Mouse (Mus musculus): ENCODE measurements around the gene Kdm2b. TPM values are rescaled to one million over a fixed set of nuclear protein-coding genes. Genes with fewer than 3 reads are reported as not detected.

The Kdm2b gene
- total RNA-seq, 1 experiment = 68.6 TPM

GRCm38 (mm10) chr5:122898153-122898552 lies 91.5 kb downstream of the Kdm2b start:
- Histone ChIP-seq H3K27ac (ENCODE audit: insufficient read depth, low read depth, low read length, poor library complexity, severe bottlenecking) (no peak overlapping the region), H3K36me3 (ENCODE audit: control insufficient read depth, insufficient read depth, low read length, poor library complexity, severe bottlenecking) (no peaks in the 10 kb centered on the region), H3K9ac (ENCODE audit: insufficient read depth, low read depth, low read length, poor library complexity, severe bottlenecking) (no peak overlapping the region), H3K9me3 (ENCODE audit: control insufficient read depth, insufficient read depth, low read depth, low read length) (no peaks in the 10 kb centered on the region), H3K4me3 (ENCODE audit: insufficient read depth in 1 of 2, low read depth in 1 of 2, low read length in 2 of 2, poor library complexity in 1 of 2, severe bottlenecking in 1 of 2) (no peak overlapping the region), H3K4me1 (ENCODE audit: control insufficient read depth in 2 of 2, insufficient read depth in 2 of 2, low read length in 2 of 2, poor library complexity in 1 of 2) (no peaks in the 10 kb centered on the region)
- no peak for TF ChIP-seq ZNF384 (IDR thresholded peaks at IDR 0.05; ENCODE audit: low read depth, low read length)
- TF ChIP-seq CHD2 (IDR thresholded peaks at IDR 0.05; ENCODE audit: low read depth, low read length) = no peak
- TF ChIP-seq HCFC1 (IDR thresholded peaks at IDR 0.05; ENCODE audit: borderline replicate concordance, insufficient read depth, low read length) = no peak
- TF ChIP-seq MAFK (IDR thresholded peaks at IDR 0.05; ENCODE audit: insufficient read depth, low read depth, low read length) = no peak
- no peak for TF ChIP-seq ZC3H11A (IDR thresholded peaks at IDR 0.05; ENCODE audit: borderline replicate concordance, low read depth, low read length)
- no peak for DNase-seq (ENCODE audit: low read depth, low spot score)
- in situ Hi-C loops (cut with MboI; ENCODE audit: low sequenced_read_pairs in 2 of 2, unreplicated experiment in 2 of 2) = no loop called here

GRCm38 (mm10) chr5:122894821-122895220 lies 94.8 kb downstream of the Kdm2b start:
- in situ Hi-C loops (cut with MboI; ENCODE audit: low sequenced_read_pairs in 2 of 2, unreplicated experiment in 2 of 2) = no loop called here
- no peak for DNase-seq (ENCODE audit: low read depth, low spot score)
- H3K36me3 ChIP-seq (ENCODE audit: control insufficient read depth, insufficient read depth, low read length, poor library complexity, severe bottlenecking) = no peaks in the 10 kb centered on the region
- TF ChIP-seq CHD2 (IDR thresholded peaks at IDR 0.05; ENCODE audit: low read depth, low read length) (no peak), MAFK (IDR thresholded peaks at IDR 0.05; ENCODE audit: insufficient read depth, low read depth, low read length) (no peak), ZC3H11A (IDR thresholded peaks at IDR 0.05; ENCODE audit: borderline replicate concordance, low read depth, low read length) (no peak), HCFC1 (IDR thresholded peaks at IDR 0.05; ENCODE audit: borderline replicate concordance, insufficient read depth, low read length) (no peak), ZNF384 (IDR thresholded peaks at IDR 0.05; ENCODE audit: low read depth, low read length) (no peak)
- peaks cover 2 to 4% of the 10 kb centered on the region in 2 experiments; a peak in 3 of 4 replicates for H3K4me1 ChIP-seq (ENCODE audit: control insufficient read depth in 2 of 2, insufficient read depth in 2 of 2, low read length in 2 of 2, poor library complexity in 1 of 2)
- no peak overlapping the region for H3K4me3 ChIP-seq (ENCODE audit: insufficient read depth in 1 of 2, low read depth in 1 of 2, low read length in 2 of 2, poor library complexity in 1 of 2, severe bottlenecking in 1 of 2)
- no peak overlapping the region for H3K9ac ChIP-seq (ENCODE audit: insufficient read depth, low read depth, low read length, poor library complexity, severe bottlenecking)
- H3K9me3 ChIP-seq (ENCODE audit: control insufficient read depth, insufficient read depth, low read depth, low read length) = no peaks in the 10 kb centered on the region
- H3K27ac ChIP-seq (ENCODE audit: insufficient read depth, low read depth, low read length, poor library complexity, severe bottlenecking) = no peak overlapping the region

- Histone ChIP-seq H3K36me3 (ENCODE audit: control insufficient read depth, insufficient read depth, low read length, poor library complexity, severe bottlenecking) (no peaks in the 10 kb centered on the region), H3K4me3 (ENCODE audit: insufficient read depth in 1 of 2, low read depth in 1 of 2, low read length in 2 of 2, poor library complexity in 1 of 2, severe bottlenecking in 1 of 2) (no peak overlapping the region), H3K9ac (ENCODE audit: insufficient read depth, low read depth, low read length, poor library complexity, severe bottlenecking) (no peak overlapping the region), H3K27ac (ENCODE audit: insufficient read depth, low read depth, low read length, poor library complexity, severe bottlenecking) (no peak overlapping the region), H3K4me1 (ENCODE audit: control insufficient read depth in 2 of 2, insufficient read depth in 2 of 2, low read length in 2 of 2, poor library complexity in 1 of 2) (peaks cover 2 to 6% of the 10 kb centered on the region in 2 experiments; a peak in 3 of 4 replicates), H3K9me3 (ENCODE audit: control insufficient read depth, insufficient read depth, low read depth, low read length) (no peaks in the 10 kb centered on the region)
- TF ChIP-seq MAFK (IDR thresholded peaks at IDR 0.05; ENCODE audit: insufficient read depth, low read depth, low read length) (no peak), CHD2 (IDR thresholded peaks at IDR 0.05; ENCODE audit: low read depth, low read length) (no peak), HCFC1 (IDR thresholded peaks at IDR 0.05; ENCODE audit: borderline replicate concordance, insufficient read depth, low read length) (no peak), ZC3H11A (IDR thresholded peaks at IDR 0.05; ENCODE audit: borderline replicate concordance, low read depth, low read length) (no peak), ZNF384 (IDR thresholded peaks at IDR 0.05; ENCODE audit: low read depth, low read length) (no peak)
- peak; percentile 52 for DNase-seq (ENCODE audit: low read depth, low spot score)
- in situ Hi-C loops (cut with MboI; ENCODE audit: low sequenced_read_pairs in 2 of 2, unreplicated experiment in 2 of 2) = no loop called here
These were observed 95.5 kb downstream of the Kdm2b start for GRCm38 (mm10) chr5:122894007-122894637.

DNA sequence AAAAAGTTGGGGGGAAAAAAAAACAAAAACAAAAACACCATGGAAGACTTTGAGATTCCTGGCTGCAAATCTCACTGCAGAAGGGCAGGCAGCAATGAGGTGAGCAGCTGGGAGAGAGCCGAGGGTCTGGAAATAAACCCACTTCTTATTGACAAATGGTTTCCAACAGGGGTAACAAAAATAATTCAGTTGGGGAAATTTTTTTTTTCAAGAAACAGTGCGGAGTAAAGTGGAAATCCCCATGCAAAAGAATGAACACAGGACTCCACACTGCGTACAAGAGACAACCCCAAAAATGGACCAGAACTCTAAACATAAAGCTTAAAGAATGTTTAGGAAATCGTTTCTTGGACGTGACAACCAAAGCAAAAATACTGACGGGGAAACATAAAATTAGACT lies 96.4 kb downstream of the Kdm2b start:
- Histone ChIP-seq H3K36me3 (ENCODE audit: control insufficient read depth, insufficient read depth, low read length, poor library complexity, severe bottlenecking) (no peaks in the 10 kb centered on the region; the same call in 1 of the 2 replicates), H3K9me3 (ENCODE audit: control insufficient read depth, insufficient read depth, low read depth, low read length) (no peaks in the 10 kb centered on the region), H3K9ac (ENCODE audit: insufficient read depth, low read depth, low read length, poor library complexity, severe bottlenecking) (no peak overlapping the region), H3K4me1 (ENCODE audit: control insufficient read depth in 2 of 2, insufficient read depth in 2 of 2, low read length in 2 of 2, poor library complexity in 1 of 2) (peaks cover 2 to 10% of the 10 kb centered on the region in 2 experiments), H3K4me3 (ENCODE audit: insufficient read depth in 1 of 2, low read depth in 1 of 2, low read length in 2 of 2, poor library complexity in 1 of 2, severe bottlenecking in 1 of 2) (no peak overlapping the region), H3K27ac (ENCODE audit: insufficient read depth, low read depth, low read length, poor library complexity, severe bottlenecking) (no peak overlapping the region)
- TF ChIP-seq ZC3H11A (IDR thresholded peaks at IDR 0.05; ENCODE audit: borderline replicate concordance, low read depth, low read length) = no peak
- TF ChIP-seq ZNF384 (IDR thresholded peaks at IDR 0.05; ENCODE audit: low read depth, low read length) = no peak
- TF ChIP-seq HCFC1 (IDR thresholded peaks at IDR 0.05; ENCODE audit: borderline replicate concordance, insufficient read depth, low read length) = no peak
- no peak for TF ChIP-seq CHD2 (IDR thresholded peaks at IDR 0.05; ENCODE audit: low read depth, low read length)
- TF ChIP-seq MAFK (IDR thresholded peaks at IDR 0.05; ENCODE audit: insufficient read depth, low read depth, low read length) = no peak
- in situ Hi-C loops (cut with MboI; ENCODE audit: low sequenced_read_pairs in 2 of 2, unreplicated experiment in 2 of 2) = no loop called here
- DNase-seq (ENCODE audit: low read depth, low spot score) = no peak
